Mouse (Mus musculus) G1E (cell line): Measurements from ENCODE around the gene Axin2.

ENCODE experiments used
- CTCF ChIP-seq: IDR thresholded peaks from 2 replicates; pipeline ENCODE4 v1.5.1; 2012; ENCODE audit warnings: low read depth, low read length, inconsistent platforms, mixed read lengths
- GATA1 ChIP-seq: IDR thresholded peaks from 2 replicates; pipeline ENCODE4 v1.6.1; 2012; ENCODE audit warnings: borderline replicate concordance, low read length, inconsistent platforms, mixed read lengths
- GATA2 ChIP-seq: IDR thresholded peaks from 2 replicates; pipeline ENCODE4 v1.6.1; 2012; ENCODE audit warnings: low read depth, low read length, inconsistent platforms, borderline replicate concordance
- POLR2AphosphoS5 ChIP-seq: IDR thresholded peaks from 2 replicates; pipeline ENCODE4 v1.6.1; 2012; ENCODE audit warnings: low read depth, low read length, inconsistent platforms; ENCODE audit not compliant: insufficient replicate concordance
- TAL1 ChIP-seq: conservative IDR thresholded peaks from 2 replicates; pipeline ENCODE4 v1.6.1; 2012; ENCODE audit warnings: low read depth, low read length, inconsistent platforms, mixed read lengths

DNA sequence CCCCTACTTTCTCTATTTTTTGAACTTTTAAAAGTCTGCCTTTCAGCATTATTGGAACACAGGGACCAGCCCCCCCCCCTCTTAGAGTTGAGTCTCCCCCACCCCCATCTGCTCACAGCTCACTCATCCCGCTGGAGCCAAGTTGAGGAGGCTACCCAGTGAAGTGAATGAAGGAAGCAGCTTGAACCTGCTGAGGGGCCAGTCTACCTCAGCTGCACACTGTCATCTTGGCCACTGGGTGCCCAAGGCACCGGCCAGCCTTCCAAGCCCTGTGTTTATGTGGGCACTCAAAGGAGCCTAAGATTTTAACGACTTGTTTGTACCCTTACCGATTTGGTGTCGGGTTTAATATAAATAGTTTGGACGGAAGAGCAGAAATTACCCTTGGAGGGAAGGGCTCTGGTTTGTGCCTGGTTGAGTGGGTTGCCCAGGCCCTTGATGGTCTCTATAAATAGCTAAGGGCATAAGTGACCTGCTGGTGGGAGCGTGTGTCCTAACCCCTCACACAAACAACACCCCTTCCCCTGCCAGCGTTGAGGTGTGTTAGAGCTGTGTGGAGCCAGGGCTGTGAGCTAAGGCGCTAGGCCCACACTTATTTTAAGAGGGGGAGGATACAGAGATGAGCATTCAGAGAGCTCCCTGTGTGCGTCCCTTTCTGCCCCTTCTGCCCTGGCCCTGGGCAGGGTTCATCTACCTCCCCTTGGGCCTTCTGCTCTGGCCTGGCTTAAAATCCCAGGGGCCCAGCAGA, 6.4 kb downstream of the Axin2 start:
- TF ChIP-seq TAL1 (no peak), CTCF (no peak), GATA1 (no peak), GATA2 (no peak), POLR2AphosphoS5 (no peak)
